Mouse (Mus musculus) layer of hippocampus, adult 18-20 months (tissue): ENCODE measurements around the gene Gm44973. TPM values are rescaled to one million over a fixed set of nuclear protein-coding genes. Genes with fewer than 3 reads are reported as not detected.
"Not testable (repeated sequence)": the region's sequence is repeated elsewhere in the genome, so short reads cannot be mapped to it uniquely, and the experiment has no call there.

ENCODE experiments used
- DNase-seq, 2 experiments: peaks; one replicate each; pipeline ENCODE4 v3.0.0; 2022; ENCODE audit warnings: low spot score in 2 of 2
- total RNA-seq, 2 experiments: library from RNA; stranded (reverse); gene quantifications; 2 replicates each; pipeline ENCODE4 v1.2.3; 2021

Gene Gm44973
- total RNA-seq, 2 experiments from 2014 or later = not detected

DNA sequence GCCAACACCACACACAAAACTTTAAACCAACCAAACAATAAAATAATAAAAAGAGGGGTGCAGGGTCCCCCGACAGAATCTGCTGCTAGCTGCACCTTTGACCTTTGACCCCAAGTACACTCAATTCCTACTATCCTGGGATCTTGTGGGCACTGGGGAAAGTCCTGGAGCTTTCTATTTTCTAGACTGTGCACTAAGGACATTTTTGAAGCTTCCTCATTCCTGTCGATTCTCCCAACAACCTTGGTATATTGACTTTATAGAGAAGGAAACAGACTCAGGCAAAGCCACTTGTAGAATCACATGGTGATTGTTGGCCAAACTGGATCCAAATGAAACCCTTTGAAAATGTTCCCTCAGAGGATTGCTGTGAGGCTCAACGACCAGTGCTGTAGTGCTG is 761 bp downstream of the Gm44973 start:
- no peak for DNase-seq

DNA sequence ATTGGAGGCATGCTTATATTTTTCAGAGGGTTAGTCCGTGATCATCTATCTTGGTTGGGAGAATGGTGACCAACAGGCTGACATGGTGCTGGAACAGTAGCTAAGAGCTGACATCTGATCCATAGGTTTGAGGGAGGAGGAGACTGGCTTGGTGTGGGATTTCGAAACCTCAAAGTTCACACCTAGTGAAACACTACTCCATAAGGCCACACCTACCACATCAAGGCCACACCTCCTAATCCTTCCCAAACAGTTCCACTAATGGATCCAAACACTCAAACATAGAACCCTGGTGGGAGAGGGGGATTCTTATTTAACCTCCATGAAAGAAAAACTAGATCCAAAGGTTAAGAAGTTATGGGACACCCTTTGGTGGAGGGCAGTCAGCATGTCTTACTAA is 1.6 kb downstream of the Gm44973 start:
- DNase-seq = no peak

DNA sequence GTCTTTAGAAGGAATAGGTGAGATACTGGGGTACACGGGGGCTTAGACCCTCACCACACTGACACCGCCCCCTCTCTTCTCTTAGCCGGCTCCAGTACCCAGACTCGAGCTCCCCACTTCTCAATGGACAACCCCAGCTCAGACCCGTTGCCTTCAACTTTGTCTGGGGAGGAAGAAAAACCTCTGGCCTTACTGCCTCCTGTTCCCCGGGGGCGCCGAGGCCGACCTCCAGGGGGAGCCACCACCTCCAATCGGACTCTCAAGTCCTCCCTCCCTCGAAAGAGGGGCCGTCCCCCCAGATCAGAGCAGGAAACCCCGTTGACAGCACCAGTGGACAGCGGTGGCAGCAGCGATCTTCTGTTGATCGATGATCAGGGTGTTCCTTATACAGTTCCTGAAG is 2.1 kb downstream of the Gm44973 start:
- no peak for DNase-seq

DNA sequence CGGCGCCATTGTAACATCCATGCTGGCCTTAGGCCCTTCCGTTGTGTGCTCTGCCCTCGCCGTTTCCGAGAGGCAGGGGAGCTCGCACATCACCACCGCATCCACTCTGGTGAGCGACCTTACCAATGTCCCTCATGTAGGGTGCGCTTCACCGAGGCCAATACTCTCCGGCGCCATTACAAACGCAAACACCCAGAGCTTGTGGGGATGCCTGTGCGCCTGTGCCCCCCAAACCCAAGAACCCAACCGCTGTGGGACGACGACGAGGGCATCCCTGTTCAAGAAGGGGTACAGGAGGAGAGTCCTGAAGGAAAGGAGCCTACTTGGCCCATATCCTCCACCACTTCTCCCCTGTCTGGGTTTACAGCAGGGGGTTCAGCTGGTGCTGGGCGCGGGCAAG is 2.6 kb downstream of the Gm44973 start:
- DNase-seq = no peak

DNA sequence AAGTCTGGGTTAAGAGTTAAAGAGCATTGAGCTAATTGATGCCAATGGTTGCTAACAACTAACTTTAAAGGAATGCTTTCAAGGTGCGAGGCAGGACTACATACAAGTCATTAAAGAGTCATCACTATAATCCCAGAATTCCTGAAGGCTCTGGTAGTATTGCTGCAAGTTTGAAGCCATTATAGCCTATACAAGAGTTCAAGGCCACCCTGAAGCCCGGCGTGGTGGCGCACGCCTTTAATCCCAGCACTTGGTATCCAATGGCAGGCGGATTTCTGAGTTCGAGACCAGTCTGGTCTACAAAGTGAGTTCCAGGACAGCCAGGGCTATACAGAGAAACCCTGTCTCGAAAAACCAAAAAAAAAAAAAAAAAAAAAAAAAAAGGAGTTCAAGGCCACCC is 4.3 kb downstream of the Gm44973 start:
- DNase-seq = not testable (repeated sequence)

DNA sequence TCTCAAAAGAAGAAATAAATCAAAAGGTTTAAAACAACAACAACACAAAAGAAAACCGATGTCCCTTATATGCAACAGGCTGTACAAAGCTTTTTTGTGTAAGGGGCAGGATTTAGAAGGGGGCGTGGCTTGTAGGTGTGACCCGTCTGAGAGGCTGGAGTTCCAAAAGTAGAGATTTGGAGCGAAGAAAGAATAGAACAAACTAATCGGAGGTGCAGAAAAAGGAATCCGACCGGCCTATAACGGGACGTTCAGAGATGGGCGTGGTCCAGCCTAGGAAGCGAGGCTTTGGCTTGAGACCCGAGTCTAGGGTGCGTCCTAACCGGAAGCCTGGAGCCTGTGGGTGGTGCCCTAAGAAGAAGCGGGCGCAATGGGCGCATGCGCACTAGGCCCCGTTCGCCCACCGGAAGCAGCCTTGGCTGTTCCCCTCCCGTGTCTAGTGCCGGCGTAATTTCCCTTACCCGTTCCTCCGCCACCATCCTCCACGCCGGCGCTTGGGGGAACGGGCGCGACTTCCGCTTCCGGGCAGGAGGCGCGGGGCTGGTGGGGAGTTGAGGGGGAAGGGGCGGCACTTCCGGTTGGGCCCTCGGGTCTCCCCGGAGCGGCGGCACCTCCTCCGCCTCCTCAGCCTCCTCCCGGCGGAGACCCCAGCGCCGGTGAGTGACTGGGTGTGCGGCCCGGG is 4.8 kb downstream of the Gm44973 start, which contains the start of the genes Zfp865 and Ccdc106:
Zfp865 (plus strand) TSS at position 377 of the 682 bp plus-strand sequence.
Ccdc106 (plus strand) TSS at position 554 of the 682 bp plus-strand sequence.
- peak; percentile 99 for DNase-seq

DNA sequence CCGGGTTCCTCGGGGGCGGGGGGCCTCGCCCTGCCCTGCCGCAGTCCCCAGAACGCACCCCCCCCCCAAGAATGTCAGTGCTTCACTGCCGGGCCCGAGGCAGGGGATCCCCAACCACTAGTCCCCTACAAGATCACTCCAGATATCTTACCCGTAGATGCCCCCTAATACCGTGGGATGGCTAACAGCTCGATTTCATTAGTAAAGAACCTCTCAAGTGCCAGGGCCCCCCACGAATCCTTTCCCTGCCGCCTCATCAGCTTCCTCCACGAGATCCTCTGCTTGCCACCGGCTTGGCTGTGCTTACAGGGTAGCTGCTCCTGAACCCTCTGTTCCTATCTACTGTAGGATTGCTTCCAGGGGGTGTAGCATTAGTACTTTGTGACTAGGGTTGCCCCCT is 5.4 kb downstream of the Gm44973 start:
- no peak for DNase-seq

DNA sequence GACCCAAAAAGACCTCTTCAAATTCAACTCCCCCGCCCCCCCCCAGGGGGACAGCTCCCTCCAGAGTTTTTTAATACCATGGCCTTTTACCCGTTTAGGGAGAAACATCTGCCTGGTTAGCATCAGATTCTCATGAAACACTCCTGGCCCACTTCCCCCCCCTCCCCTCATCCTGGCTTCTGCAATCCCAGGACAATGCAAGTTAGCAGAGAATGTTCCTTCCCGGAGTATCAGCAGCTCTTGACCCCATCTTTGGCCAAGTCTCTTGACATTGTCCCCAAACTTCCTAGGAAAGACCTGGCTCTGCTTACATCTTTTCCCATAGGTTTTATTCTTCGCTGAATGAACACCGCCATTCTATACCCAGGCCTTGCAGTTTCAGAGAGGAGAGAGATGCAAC is 5.9 kb downstream of the Gm44973 start:
- no peak for DNase-seq

DNA sequence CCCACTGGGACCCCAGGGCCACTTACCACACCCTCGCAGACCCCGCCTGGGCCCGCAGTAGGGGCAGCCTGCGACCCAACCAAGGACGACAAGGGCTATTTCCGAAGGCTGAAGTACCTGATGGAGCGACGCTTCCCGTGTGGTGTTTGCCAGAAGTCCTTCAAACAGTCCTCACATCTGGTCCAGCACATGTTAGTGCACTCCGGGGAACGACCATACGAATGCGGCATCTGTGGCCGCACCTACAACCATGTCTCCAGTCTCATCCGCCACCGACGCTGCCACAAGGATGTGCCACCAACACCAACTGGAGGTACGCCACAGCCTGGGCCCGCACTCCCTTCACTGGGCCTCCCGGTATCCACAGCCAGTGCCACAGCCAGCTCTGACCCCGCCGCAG is 14.2 kb downstream of the Gm44973 start:
- DNase-seq = no peak

DNA sequence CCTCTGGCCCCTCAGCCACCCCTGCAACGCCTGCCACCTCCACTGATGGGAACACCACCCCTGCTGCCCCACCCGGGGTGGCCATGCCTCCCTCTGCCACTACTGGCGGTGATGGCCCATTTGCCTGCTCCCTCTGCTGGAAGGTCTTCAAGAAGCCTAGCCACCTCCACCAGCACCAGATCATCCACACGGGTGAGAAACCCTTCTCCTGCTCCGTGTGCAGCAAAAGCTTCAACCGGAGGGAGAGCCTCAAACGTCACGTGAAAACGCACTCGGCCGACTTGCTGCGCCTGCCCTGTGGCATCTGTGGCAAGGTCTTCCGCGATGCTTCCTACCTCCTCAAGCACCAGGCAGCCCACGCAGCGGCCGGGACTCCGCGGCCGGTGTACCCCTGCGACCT is 14.7 kb downstream of the Gm44973 start:
- no peak for DNase-seq

DNA sequence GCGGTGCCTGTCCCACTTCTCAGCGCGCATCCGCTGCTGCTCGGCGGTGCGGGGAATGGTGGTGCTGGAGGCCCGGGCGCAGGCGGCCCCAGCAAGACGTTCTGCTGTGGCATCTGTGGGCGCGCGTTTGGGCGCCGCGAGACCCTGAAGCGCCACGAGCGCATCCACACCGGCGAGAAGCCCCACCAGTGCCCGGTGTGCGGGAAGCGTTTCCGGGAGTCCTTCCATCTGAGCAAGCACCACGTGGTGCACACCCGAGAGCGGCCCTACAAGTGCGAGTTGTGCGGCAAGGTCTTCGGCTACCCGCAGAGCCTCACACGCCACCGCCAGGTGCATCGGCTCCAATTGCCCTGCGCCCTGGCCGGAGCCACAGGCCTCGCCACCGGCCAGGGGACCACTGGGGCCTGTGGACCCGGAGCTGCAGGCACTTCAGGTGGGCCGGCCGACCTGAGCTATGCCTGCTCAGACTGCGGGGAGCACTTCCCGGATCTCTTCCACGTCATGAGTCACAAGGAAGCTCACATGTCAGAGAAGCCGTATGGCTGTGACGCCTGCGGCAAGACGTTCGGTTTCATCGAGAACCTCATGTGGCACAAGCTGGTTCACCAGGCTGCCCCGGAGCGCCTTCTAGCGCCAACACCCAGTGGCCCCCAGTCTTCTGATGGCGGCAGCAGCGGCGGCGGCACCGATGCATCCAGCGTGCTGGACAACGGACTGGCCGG is 15.4 kb downstream of the Gm44973 start:
- no peak for DNase-seq

DNA sequence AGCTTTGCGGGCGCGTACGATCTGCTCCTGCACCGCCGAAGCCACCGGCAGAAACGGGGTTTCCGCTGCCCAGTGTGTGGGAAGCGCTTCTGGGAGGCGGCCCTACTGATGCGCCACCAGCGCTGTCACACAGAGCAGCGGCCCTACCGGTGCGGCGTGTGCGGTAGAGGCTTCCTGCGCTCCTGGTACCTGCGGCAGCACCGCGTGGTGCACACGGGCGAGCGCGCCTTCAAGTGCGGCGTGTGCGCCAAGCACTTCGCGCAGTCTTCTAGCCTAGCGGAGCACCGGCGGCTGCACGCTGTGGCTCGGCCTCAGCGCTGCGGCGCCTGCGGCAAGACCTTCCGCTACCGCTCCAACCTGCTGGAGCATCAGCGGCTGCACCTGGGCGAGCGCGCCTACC is 16.2 kb downstream of the Gm44973 start:
- DNase-seq = no peak

DNA sequence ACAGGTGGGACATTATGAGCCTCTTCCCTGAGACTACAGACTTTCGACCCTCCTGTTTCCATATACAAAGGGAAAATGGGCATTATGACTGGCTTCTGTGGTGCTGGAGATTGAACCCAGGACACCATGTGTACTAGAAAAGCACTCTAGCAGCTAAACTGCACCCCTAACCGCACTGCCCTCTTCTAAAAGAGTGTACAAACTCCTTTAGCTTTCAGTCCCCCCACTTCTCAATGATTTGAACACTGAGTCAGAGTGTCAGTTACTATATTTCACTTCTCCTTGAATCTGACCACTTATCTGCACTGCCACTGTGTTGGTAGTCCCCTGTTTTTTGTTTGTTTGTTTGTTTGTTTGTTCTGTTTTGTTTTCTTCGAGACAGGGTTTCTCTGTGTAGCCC is 18.5 kb downstream of the Gm44973 start, which contains the start of gene 4632433K11Rik:
4632433K11Rik (plus strand) TSS at position 301 of the 400 bp plus-strand sequence.
- DNase-seq = no peak

DNA sequence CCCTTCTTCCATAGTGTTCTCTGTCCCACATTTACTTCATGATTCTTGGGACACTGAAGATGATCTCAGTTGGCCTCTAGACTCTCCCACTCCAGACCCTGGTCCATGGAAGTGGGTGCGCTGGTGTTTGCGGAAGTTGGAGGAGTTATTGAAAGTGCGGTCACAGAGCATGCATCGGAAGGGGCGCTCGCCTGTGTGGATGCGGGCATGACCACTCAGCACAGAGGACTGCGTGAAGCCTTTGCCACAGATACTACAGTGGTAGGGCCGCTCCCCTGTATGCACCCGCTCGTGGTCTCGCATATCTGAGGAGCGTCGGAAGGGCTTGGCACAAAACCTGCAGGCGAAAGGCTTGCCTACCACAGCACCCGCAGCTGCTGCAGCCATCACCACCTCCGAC is 20.3 kb downstream of the Gm44973 start:
- no peak for DNase-seq

DNA sequence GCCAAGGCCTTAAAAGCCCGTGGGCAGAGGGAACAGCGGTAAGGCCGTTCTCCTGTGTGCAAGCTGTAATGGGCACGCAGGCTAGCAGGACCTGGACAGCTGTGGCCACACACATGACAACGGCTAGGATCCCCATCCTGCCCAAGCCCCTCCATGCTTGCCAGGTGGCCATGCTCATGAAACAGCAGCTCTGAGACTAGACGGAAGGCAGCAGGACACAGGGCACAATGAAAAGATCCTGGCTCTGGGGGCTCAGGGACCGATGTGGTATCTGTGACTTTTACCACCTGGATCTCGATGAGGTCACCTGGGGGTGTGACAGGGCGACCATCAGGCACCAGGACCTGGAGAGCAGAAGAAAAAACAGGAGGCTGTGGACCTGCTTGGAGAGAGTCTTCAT is 20.8 kb downstream of the Gm44973 start:
- DNase-seq = no peak

DNA sequence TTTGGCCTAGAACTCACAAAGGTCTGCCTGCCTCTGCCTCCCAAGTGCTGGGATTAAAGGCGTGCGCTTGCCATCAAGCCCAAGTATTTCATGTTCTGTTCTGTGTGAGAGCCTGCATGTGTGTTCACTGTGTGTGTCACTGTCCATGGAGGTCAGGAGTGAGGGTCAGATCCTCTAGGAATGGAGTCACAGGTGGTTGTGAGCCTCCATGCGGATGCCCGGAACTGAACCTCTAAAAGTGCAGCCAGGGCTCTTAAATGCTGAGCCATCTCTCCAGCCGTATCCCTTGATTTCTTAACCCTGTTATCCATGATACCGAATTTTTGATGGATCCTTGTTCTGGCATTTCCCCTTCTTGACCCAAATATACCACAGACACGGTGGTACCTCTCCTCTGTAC is 21.7 kb downstream of the Gm44973 start:
- DNase-seq = no peak

DNA sequence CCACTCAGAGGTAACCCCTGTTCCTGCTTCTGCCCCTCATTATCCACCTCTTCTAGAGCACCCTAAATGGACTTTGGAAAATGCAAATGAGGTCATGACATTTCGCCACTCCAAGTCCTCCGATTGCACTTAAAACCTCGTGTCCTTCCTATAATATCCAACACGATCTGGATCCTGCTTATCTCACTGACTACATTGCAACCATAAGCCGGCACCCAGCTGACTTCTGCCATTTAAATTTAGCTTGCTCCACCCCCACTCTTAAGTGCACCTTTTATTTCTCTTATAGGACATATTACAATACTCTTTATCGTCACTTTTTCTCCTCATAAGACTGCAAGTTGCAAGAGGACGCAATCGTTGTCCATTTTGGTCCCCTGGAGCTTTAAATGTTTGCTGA is 22.2 kb downstream of the Gm44973 start:
- no peak for DNase-seq

DNA sequence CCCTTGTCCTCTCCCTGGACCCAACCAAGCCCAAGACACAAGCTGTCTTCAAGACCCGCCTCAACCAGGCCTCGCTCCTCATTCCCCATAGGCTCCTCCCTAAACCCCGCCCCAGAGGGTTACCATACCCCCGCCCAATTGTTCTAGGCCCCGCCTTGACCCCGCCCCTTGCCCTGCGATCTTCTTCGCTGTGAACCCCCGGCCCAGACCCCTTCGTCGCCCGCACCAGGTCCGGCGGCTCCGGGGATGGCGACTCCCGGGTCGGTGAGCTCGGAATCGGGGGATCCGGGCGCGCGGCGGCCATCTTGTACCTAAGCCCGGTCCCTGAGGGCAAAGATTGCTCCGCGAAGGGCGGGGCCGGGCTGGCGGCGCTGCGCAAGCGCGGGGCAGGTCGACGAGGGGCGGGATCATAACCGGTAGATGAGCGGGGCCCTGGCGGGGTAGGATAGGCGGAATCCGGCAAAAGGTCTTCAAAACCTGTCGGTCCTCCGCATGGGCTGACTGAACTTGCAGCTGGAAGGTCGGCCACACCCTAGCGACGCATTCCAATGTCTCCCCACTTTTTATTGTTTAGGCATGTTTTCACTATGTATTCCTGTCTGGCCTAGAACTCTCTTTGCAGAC is 22.9 kb downstream of the Gm44973 start, which contains the start of gene Zfp784:
Zfp784 (minus strand) TSS at position 338 of the 624 bp plus-strand sequence.
- DNase-seq = peak; percentile 89 to 93

DNA sequence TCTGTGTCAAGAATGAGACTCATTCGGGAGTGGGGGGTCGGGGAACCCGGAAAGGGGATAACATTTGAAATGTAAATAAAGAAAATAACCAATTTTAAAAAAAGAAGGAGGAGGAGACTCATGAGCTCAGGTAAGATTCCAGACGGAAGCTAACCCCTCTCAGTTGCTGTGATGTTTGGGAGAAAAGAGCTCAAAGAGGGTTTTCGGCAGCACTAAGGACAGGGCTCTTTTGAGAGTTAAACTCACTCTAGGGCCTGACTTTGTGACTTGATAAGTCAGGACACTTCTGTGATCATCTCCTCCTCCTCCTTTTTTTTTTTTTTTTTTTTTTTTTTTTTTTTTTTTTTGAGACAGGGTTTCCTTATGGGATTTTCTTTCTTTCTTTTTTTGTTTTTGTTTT is 23.6 kb downstream of the Gm44973 start:
- DNase-seq = no peak

DNA sequence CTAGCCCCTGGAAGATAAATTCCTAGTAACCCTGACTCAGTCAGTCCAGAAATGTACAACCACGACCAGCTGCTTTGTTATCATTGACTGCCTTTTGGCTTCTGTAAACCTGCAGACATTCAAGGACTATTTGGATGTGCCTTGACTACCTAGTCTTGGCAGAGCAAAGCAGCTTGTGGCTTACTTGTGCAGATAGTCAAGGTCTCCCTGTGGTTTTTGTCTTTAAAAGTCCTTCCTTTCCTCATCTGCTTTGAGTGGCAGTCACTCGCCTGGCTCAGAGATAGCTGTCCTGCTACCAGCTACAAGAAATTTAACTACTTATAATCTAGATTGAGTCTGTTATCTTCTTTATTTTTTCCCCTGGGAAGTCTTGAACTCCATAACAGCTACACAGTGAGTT is 29.7 kb downstream of the Gm44973 start:
- DNase-seq = no peak

DNA sequence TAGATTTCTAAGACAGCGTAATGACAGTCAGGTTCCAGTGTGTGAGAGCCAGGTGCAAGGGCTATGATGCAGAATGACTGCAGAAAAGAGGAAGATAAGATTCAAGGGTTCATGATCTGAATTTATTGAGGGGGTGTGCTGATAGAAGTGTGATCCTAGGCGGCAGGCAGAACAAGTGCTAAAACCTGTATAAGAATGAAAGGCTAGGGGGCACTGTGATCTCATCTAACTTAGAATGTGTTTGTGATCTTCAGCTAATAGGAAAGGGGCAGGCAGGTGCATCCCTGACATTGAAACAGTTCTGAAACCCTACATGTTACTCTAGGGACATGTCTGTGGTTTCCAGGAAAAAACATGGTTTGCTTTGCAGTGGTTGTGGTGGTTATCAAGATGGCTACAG is 30.8 kb downstream of the Gm44973 start:
- no peak for DNase-seq

DNA sequence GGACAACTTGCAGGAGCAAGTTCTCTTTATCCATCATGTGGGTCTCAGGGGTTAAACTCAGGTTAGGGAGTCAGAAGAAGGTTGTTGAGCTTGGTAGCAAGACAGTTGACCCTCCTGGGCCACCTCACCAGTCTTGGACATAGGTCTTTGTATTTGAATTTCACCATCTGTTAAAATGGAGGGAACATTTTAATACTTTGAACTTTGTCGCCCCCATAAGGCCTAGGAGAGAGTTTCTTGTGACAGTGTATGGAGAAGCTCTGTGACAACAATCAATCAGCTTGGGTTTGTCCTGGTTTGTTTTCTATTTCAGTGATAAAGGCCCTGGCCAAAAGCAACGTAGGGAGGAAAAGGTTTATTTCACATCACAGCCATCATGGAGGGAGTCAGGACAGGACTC is 32.0 kb downstream of the Gm44973 start:
- no peak for DNase-seq
